8 mouse cellular contexts compared by ENCODE assay signal in genomic region chr12:109068167-109068653, GRCm38 (mm10). TPM values are rescaled to one million over a fixed set of nuclear protein-coding genes. Genes with fewer than 3 reads are reported as not detected.
A peak's percentile ranks its signal among the peaks of the same experiment; 100 is the strongest.
DNase-seq lines count a peak whose midpoint lies in the region; ATAC-seq and TF ChIP-seq lines count a peak whose summit lies in the region.

Gene Begain (minus strand): TSS chr12:109068217.

- intact Hi-C loops in left cerebral cortex, postnatal 36 days (cut with DNase I) = no loop called here
- intact Hi-C loops in gastrocnemius, postnatal 36 days (cut with DNase I) = no loop called here

- no peaks in the 10 kb centered on the region for H3K36me3 ChIP-seq in kidney, postnatal 0 days (ENCODE audit: insufficient read depth, low read length)
- no peaks in the 10 kb centered on the region for H3K36me3 ChIP-seq in forebrain, embryonic 11.5 days (ENCODE audit: control insufficient read depth, insufficient read depth, low read length)
- no peaks in the 10 kb centered on the region for H3K36me3 ChIP-seq in neural tube, embryonic 14.5 days (ENCODE audit: control insufficient read depth, insufficient read depth, low read length)

- peak within 1 kb of the TSS; percentile 61 for H3K9ac ChIP-seq in kidney, postnatal 0 days (ENCODE audit: low read depth, low read length)
- H3K9ac ChIP-seq in forebrain, embryonic 11.5 days (ENCODE audit: low read length) = peak within 1 kb of the TSS; percentile 84
- H3K9ac ChIP-seq in neural tube, embryonic 14.5 days (replicated peaks; ENCODE audit: low read depth, low read length) = peak within 1 kb of the TSS; percentile 79

- ATAC-seq in kidney, postnatal 0 days (replicated peaks; ENCODE audit: low FRiP score, low read depth) = peak; percentile 37
- ATAC-seq in forebrain, embryonic 11.5 days (replicated peaks; ENCODE audit: low FRiP score) = peak; percentile 37
- peak; percentile 68 for ATAC-seq in neural tube, embryonic 14.5 days (ENCODE audit: low read depth)

- H3K9me3 ChIP-seq in kidney, postnatal 0 days (replicated peaks; ENCODE audit: low read length) = no peaks in the 10 kb centered on the region
- no peaks in the 10 kb centered on the region for H3K9me3 ChIP-seq in forebrain, embryonic 11.5 days (ENCODE audit: control insufficient read depth, low read length)
- no peaks in the 10 kb centered on the region for H3K9me3 ChIP-seq in neural tube, embryonic 14.5 days (ENCODE audit: control insufficient read depth, low read length)

- H3K4me2 ChIP-seq in kidney, postnatal 0 days (ENCODE audit: low read length) = peak within 1 kb of the TSS; percentile 97
- H3K4me2 ChIP-seq in forebrain, embryonic 11.5 days (ENCODE audit: low read depth, low read length, severe bottlenecking) = peak within 1 kb of the TSS; percentile 91
- H3K4me2 ChIP-seq in neural tube, embryonic 14.5 days (ENCODE audit: low read depth, low read length) = peak within 1 kb of the TSS; percentile 73

- TF ChIP-seq CTCF in kidney, postnatal 0 days (IDR thresholded peaks at IDR 0.05; ENCODE audit: low read depth) = no peak

- no peaks in the 10 kb centered on the region for H3K27me3 ChIP-seq in kidney, postnatal 0 days (ENCODE audit: insufficient read depth, low read length)
- peaks cover 2% of the 10 kb centered on the region for H3K27me3 ChIP-seq in forebrain, embryonic 11.5 days (ENCODE audit: control insufficient read depth, insufficient read depth, low read length)
- no peaks in the 10 kb centered on the region; the same call in 1 of the 2 replicates for H3K27me3 ChIP-seq in neural tube, embryonic 14.5 days (ENCODE audit: control insufficient read depth, insufficient read depth, low read length)

- H3K4me3 ChIP-seq in kidney, postnatal 0 days (replicated peaks; ENCODE audit: low read depth, low read length) = peak within 1 kb of the TSS; percentile 48
- peak within 1 kb of the TSS; percentile 65 for H3K4me3 ChIP-seq in forebrain, embryonic 11.5 days (ENCODE audit: low read depth, low read length)
- H3K4me3 ChIP-seq in neural tube, embryonic 14.5 days (ENCODE audit: low read depth, low read length) = peak within 1 kb of the TSS; percentile 59

- H3K27ac ChIP-seq in kidney, postnatal 0 days = no peak within 1 kb of the TSS
- no peak within 1 kb of the TSS for H3K27ac ChIP-seq in forebrain, embryonic 11.5 days (ENCODE audit: low read depth, low read length)
- H3K27ac ChIP-seq in neural tube, embryonic 14.5 days (ENCODE audit: low read depth, low read length) = peak within 1 kb of the TSS; percentile 45; the same call in 1 of the 2 replicates

- no peak for DNase-seq in kidney, postnatal 0 days (ENCODE audit: low spot score)
- no peak for DNase-seq in kidney, adult 18-20 months
- DNase-seq in MN1 (ENCODE audit: low spot score) = peak; percentile 27
- peak; percentile 60 for DNase-seq in forebrain, embryonic 11.5 days (ENCODE audit: low spot score)
- DNase-seq in left cerebral cortex, postnatal 36 days (ENCODE audit: low spot score in 2 of 2) = peak in 1 of 2 experiments; percentile 35
- DNase-seq in cerebellum, adult 18-20 months = no peak
- no peak for DNase-seq in gastrocnemius, postnatal 36 days

- H3K4me1 ChIP-seq in kidney, postnatal 0 days (replicated peaks; ENCODE audit: insufficient read depth, low read length) = peaks cover 10% of the 10 kb centered on the region; the same call in 1 of the 2 replicates
- peaks cover 6% of the 10 kb centered on the region; the same call in 1 of the 2 replicates for H3K4me1 ChIP-seq in forebrain, embryonic 11.5 days (replicated peaks; ENCODE audit: control insufficient read depth, insufficient read depth, low read length)
- H3K4me1 ChIP-seq in neural tube, embryonic 14.5 days (ENCODE audit: control insufficient read depth, insufficient read depth, low read length) = peaks cover 12% of the 10 kb centered on the region

- WGBS in kidney, postnatal 0 days = under 1% methylated on average over 31 of the region's 48 CpGs
- WGBS in forebrain, embryonic 11.5 days = 2% methylated on average over 37 of the region's 48 CpGs
- under 1% methylated on average over 37 of the region's 48 CpGs for WGBS in neural tube, embryonic 14.5 days

RNA-seq across cellular contexts. Expression of gene Begain, which starts in this region (rescaled TPM):
- 3.0 and 3.2 TPM in 2 replicates for polyA plus RNA-seq in kidney, postnatal 0 days (2015; fragmentation: Nextera tagmentation; extraction: Ambion mirVana)
- 6.6 and 7.3 TPM in 2 replicates for polyA plus RNA-seq in forebrain, embryonic 11.5 days (2014; fragmentation: Nextera tagmentation; extraction: Ambion mirVana)
- 100 to 1,000 TPM; 137 to 150 TPM for total RNA-seq in left cerebral cortex, postnatal 36 days (2021)
- polyA plus RNA-seq in neural tube, embryonic 14.5 days (2014; fragmentation: Nextera tagmentation; extraction: Ambion mirVana) = 40.8 and 53.1 TPM in 2 replicates
- under 1 TPM; 0.15 to 0.20 TPM for total RNA-seq in gastrocnemius, postnatal 36 days (2021)

Comparison
In these comparisons a context has a peak if more than half of its experiments do, and no peak if none do; other contexts are left out.
1. RNA of gene Begain (total RNA-seq): 137 to 150 TPM in left cerebral cortex, postnatal 36 days; 0.15 to 0.20 TPM in gastrocnemius, postnatal 36 days; every median in the first group is over 100 times any median in the second.
2. DNase-seq: peak in MN1 (single experiment) and forebrain, embryonic 11.5 days (single experiment); none in kidney, postnatal 0 days (single experiment), kidney, adult 18-20 months (single experiment), cerebellum, adult 18-20 months (0 of 2) and gastrocnemius, postnatal 36 days (0 of 2).
3. Peak in every context shown above with its lines, with median percentiles within 50 percentile points of each other: ATAC-seq, H3K4me2 ChIP-seq, H3K4me3 ChIP-seq and H3K9ac ChIP-seq.